Mouse (Mus musculus) E14TG2a.4 (cell line): ENCODE results near the gene Dpp7.

ENCODE experiments used
- CTCF ChIP-seq: conservative IDR thresholded peaks from 2 replicates; pipeline ENCODE4 v1.5.1; 2014; ENCODE audit warnings: low read length
- POU5F1 ChIP-seq: IDR thresholded peaks from 2 replicates; pipeline ENCODE4 v1.6.1; 2014; ENCODE audit warnings: low read length, borderline replicate concordance

- no peak for TF ChIP-seq CTCF
- no peak for TF ChIP-seq POU5F1
These were observed 50.4 kb downstream of the Dpp7 start for GRCm38 (mm10) chr2:25305587-25306359.
